Comparison of ENCODE assay signal across 8 mouse cellular contexts in genomic region chr17:57010911-57011235, GRCm38 (mm10). TPM values are rescaled to one million over a fixed set of nuclear protein-coding genes. Genes with fewer than 3 reads are reported as not detected.
DNase-seq lines count a peak whose midpoint lies in the region; ATAC-seq and TF ChIP-seq lines count a peak whose summit lies in the region.

No protein-coding gene starts in this region.

- no peak for DNase-seq in liver, adult 2 months (ENCODE audit: extremely low read depth, low read depth, low spot score)
- DNase-seq in liver, result no peak
- no peak for DNase-seq in embryonic facial prominence, embryonic 14.5 days (ENCODE audit: low spot score)
- no peak for DNase-seq in right cerebral cortex, adult 2 months (ENCODE audit: low spot score in 2 of 2)
- no peak for DNase-seq in spleen, postnatal 36 days (ENCODE audit: low spot score in 2 of 2)
- DNase-seq in cerebellum, adult 11 months, result no peak

- H3K27me3 ChIP-seq in liver, adult 2 months (ENCODE audit: control insufficient read depth, insufficient read depth, low read length), result no peaks in the 10 kb centered on the region
- no peaks in the 10 kb centered on the region for H3K27me3 ChIP-seq in embryonic facial prominence, embryonic 14.5 days (replicated peaks; ENCODE audit: control insufficient read depth, insufficient read depth, low read length)
- H3K27me3 ChIP-seq in intestine, embryonic 16.5 days (replicated peaks; ENCODE audit: control insufficient read depth, insufficient read depth, low read length), result no peaks in the 10 kb centered on the region
- no peaks in the 10 kb centered on the region for H3K27me3 ChIP-seq in neural tube, embryonic 12.5 days (replicated peaks)

- peak overlapping the region; percentile 86 for H3K4me2 ChIP-seq in embryonic facial prominence, embryonic 14.5 days (ENCODE audit: low read depth, low read length)
- H3K4me2 ChIP-seq in intestine, embryonic 16.5 days (ENCODE audit: low read depth, low read length), result peak overlapping the region; percentile 78
- peak overlapping the region; percentile 89 for H3K4me2 ChIP-seq in neural tube, embryonic 12.5 days (replicated peaks)

- peak overlapping the region; percentile 77 for H3K4me3 ChIP-seq in liver, adult 2 months (ENCODE audit: insufficient read depth, low read depth, low read length)
- peak overlapping the region; percentile 72 for H3K4me3 ChIP-seq in embryonic facial prominence, embryonic 14.5 days (ENCODE audit: low read depth, low read length)
- peak overlapping the region; percentile 83 for H3K4me3 ChIP-seq in intestine, embryonic 16.5 days (ENCODE audit: low read length)
- H3K4me3 ChIP-seq in neural tube, embryonic 12.5 days, result peak overlapping the region; percentile 61

- TF ChIP-seq CTCF in liver, adult 2 months (IDR thresholded peaks at IDR 0.05; ENCODE audit: low read depth, low read length), result no peak

- peaks cover 7% of the 10 kb centered on the region; the same call in 1 of the 2 replicates for H3K4me1 ChIP-seq in liver, adult 2 months (ENCODE audit: control insufficient read depth, insufficient read depth, low read length)
- H3K4me1 ChIP-seq in embryonic facial prominence, embryonic 14.5 days (ENCODE audit: control insufficient read depth, insufficient read depth, low read length), result peaks cover 13% of the 10 kb centered on the region
- H3K4me1 ChIP-seq in intestine, embryonic 16.5 days (ENCODE audit: control insufficient read depth, insufficient read depth, low read length), result peaks cover 14% of the 10 kb centered on the region
- H3K4me1 ChIP-seq in neural tube, embryonic 12.5 days, result peaks cover 17% of the 10 kb centered on the region

- peak overlapping the region; percentile 8; the same call in 1 of the 2 replicates for H3K27ac ChIP-seq in liver, adult 2 months (replicated peaks; ENCODE audit: insufficient read depth, low read depth, low read length)
- H3K27ac ChIP-seq in embryonic facial prominence, embryonic 14.5 days (replicated peaks; ENCODE audit: low read depth, low read length), result peak overlapping the region; percentile 67
- H3K27ac ChIP-seq in intestine, embryonic 16.5 days (ENCODE audit: low read length), result peak overlapping the region; percentile 75
- H3K27ac ChIP-seq in neural tube, embryonic 12.5 days, result peak overlapping the region; percentile 3; the same call in 1 of the 2 replicates

- H3K9me3 ChIP-seq in embryonic facial prominence, embryonic 14.5 days (ENCODE audit: control insufficient read depth, low read length), result no peaks in the 10 kb centered on the region
- H3K9me3 ChIP-seq in intestine, embryonic 16.5 days (ENCODE audit: control insufficient read depth, low read length), result no peaks in the 10 kb centered on the region
- no peaks in the 10 kb centered on the region for H3K9me3 ChIP-seq in neural tube, embryonic 12.5 days

- under 1% methylated on average over 19 of the region's 19 CpGs for WGBS in liver, adult 2 months
- WGBS in embryonic facial prominence, embryonic 14.5 days, result 0% methylated on average over 19 of the region's 19 CpGs
- WGBS in intestine, embryonic 16.5 days, result 0% methylated on average over 19 of the region's 19 CpGs
- under 1% methylated on average over 19 of the region's 19 CpGs for WGBS in neural tube, embryonic 12.5 days

- no peak for TF ChIP-seq POLR2A in liver, adult 2 months (IDR thresholded peaks at IDR 0.05; ENCODE audit: extremely low read depth, insufficient read depth, low read length)

- ATAC-seq in embryonic facial prominence, embryonic 14.5 days (ENCODE audit: low read depth), result peak; percentile 25
- peak; percentile 65 for ATAC-seq in intestine, embryonic 16.5 days
- ATAC-seq in neural tube, embryonic 12.5 days (ENCODE audit: low FRiP score, low read depth), result peak; percentile 55

- peaks cover 5% of the 10 kb centered on the region; the same call in 1 of the 2 replicates for H3K36me3 ChIP-seq in liver, adult 2 months (ENCODE audit: control insufficient read depth, insufficient read depth, low read length)
- H3K36me3 ChIP-seq in embryonic facial prominence, embryonic 14.5 days (ENCODE audit: control insufficient read depth, insufficient read depth, low read length), result peaks cover 29% of the 10 kb centered on the region
- peaks cover 16% of the 10 kb centered on the region for H3K36me3 ChIP-seq in intestine, embryonic 16.5 days (ENCODE audit: control insufficient read depth, insufficient read depth, low read length)
- peaks cover 24% of the 10 kb centered on the region for H3K36me3 ChIP-seq in neural tube, embryonic 12.5 days

- no peaks in the 10 kb centered on the region for H3K79me2 ChIP-seq in liver, adult 2 months (ENCODE audit: control insufficient read depth, insufficient read depth, low read length)

- peak overlapping the region; percentile 76 for H3K9ac ChIP-seq in liver, adult 2 months (ENCODE audit: low read depth, low read length)
- H3K9ac ChIP-seq in embryonic facial prominence, embryonic 14.5 days (ENCODE audit: low read depth, low read length), result peak overlapping the region; percentile 84
- H3K9ac ChIP-seq in intestine, embryonic 16.5 days (ENCODE audit: low read depth, low read length), result peak overlapping the region; percentile 84
- H3K9ac ChIP-seq in neural tube, embryonic 12.5 days, result peak overlapping the region; percentile 68

RNA-seq across cellular contexts. Expression of gene Gtf2f1, which starts 0.2 kb away (rescaled TPM):
- total RNA-seq in liver, adult 2 months (2014; rRNA removed), result 10.9 and 11.9 TPM in 2 replicates
- polyA plus RNA-seq in liver, adult 2 months (2012; rRNA removed), result 10.4 and 10.6 TPM in 2 replicates
- 55.4 and 55.5 TPM in 2 replicates for polyA plus RNA-seq in embryonic facial prominence, embryonic 14.5 days (2014; fragmentation: Nextera tagmentation; extraction: Ambion mirVana)
- polyA plus RNA-seq in intestine, embryonic 16.5 days (2015; fragmentation: Nextera tagmentation; extraction: Ambion mirVana), result 57.9 and 60.9 TPM in 2 replicates
- 71.2 and 76.7 TPM in 2 replicates for polyA plus RNA-seq in neural tube, embryonic 12.5 days (2016; fragmentation: Nextera tagmentation; extraction: Ambion mirVana)

RNA-seq across cellular contexts. Expression of gene Gm17949, which starts 0.4 kb away (rescaled TPM):
- total RNA-seq in liver, adult 2 months (2014; rRNA removed), result not detected in 2 replicates
- not detected in 2 replicates for polyA plus RNA-seq in liver, adult 2 months (2012; rRNA removed)
- polyA plus RNA-seq in embryonic facial prominence, embryonic 14.5 days (2014; fragmentation: Nextera tagmentation; extraction: Ambion mirVana), result 0.19 and 0.41 TPM in 2 replicates
- 0.37 and 0.58 TPM in 2 replicates for polyA plus RNA-seq in intestine, embryonic 16.5 days (2015; fragmentation: Nextera tagmentation; extraction: Ambion mirVana)
- polyA plus RNA-seq in neural tube, embryonic 12.5 days (2016; fragmentation: Nextera tagmentation; extraction: Ambion mirVana), result 0.28 and 0.33 TPM in 2 replicates

RNA-seq across cellular contexts. Expression of gene Pspn, which starts 11.1 kb away (rescaled TPM):
- total RNA-seq in liver, adult 2 months (2014; rRNA removed), result not detected in 2 replicates
- not detected in 2 replicates for polyA plus RNA-seq in liver, adult 2 months (2012; rRNA removed)
- 0.84 TPM in 1 of 2 replicates, not detected in the other for polyA plus RNA-seq in embryonic facial prominence, embryonic 14.5 days (2014; fragmentation: Nextera tagmentation; extraction: Ambion mirVana)
- 0.44 TPM in 1 of 2 replicates, not detected in the other for polyA plus RNA-seq in intestine, embryonic 16.5 days (2015; fragmentation: Nextera tagmentation; extraction: Ambion mirVana)
- polyA plus RNA-seq in neural tube, embryonic 12.5 days (2016; fragmentation: Nextera tagmentation; extraction: Ambion mirVana), result not detected in 2 replicates

RNA-seq across cellular contexts. Expression of gene Alkbh7, which starts 13.7 kb away (rescaled TPM):
- 23.2 and 24.4 TPM in 2 replicates for total RNA-seq in liver, adult 2 months (2014; rRNA removed)
- polyA plus RNA-seq in liver, adult 2 months (2012; rRNA removed), result 42.0 and 51.1 TPM in 2 replicates
- 35.7 and 39.8 TPM in 2 replicates for polyA plus RNA-seq in embryonic facial prominence, embryonic 14.5 days (2014; fragmentation: Nextera tagmentation; extraction: Ambion mirVana)
- 41.7 and 43.7 TPM in 2 replicates for polyA plus RNA-seq in intestine, embryonic 16.5 days (2015; fragmentation: Nextera tagmentation; extraction: Ambion mirVana)
- polyA plus RNA-seq in neural tube, embryonic 12.5 days (2016; fragmentation: Nextera tagmentation; extraction: Ambion mirVana), result 38.0 and 38.2 TPM in 2 replicates

RNA-seq across cellular contexts. Expression of gene Khsrp, which starts 20.4 kb away (rescaled TPM):
- 7.6 and 15.6 TPM in 2 replicates for total RNA-seq in liver, adult 2 months (2014; rRNA removed)
- 30.3 and 38.9 TPM in 2 replicates for polyA plus RNA-seq in liver, adult 2 months (2012; rRNA removed)
- polyA plus RNA-seq in embryonic facial prominence, embryonic 14.5 days (2014; fragmentation: Nextera tagmentation; extraction: Ambion mirVana), result 43.5 and 44.9 TPM in 2 replicates
- 15.7 and 16.7 TPM in 2 replicates for polyA plus RNA-seq in intestine, embryonic 16.5 days (2015; fragmentation: Nextera tagmentation; extraction: Ambion mirVana)
- polyA plus RNA-seq in neural tube, embryonic 12.5 days (2016; fragmentation: Nextera tagmentation; extraction: Ambion mirVana), result 53.1 and 55.8 TPM in 2 replicates

Comparison
In these comparisons a context has a peak if more than half of its experiments do, and no peak if none do; other contexts are left out.
1. H3K27ac ChIP-seq: peak in every context shown above with its lines; median percentile 75 in intestine, embryonic 16.5 days; 67 in embryonic facial prominence, embryonic 14.5 days; 8 in liver, adult 2 months; 3 in neural tube, embryonic 12.5 days.